ENCODE assay signal across 9 mouse cellular contexts in genomic region chr7:125434666-125435290, GRCm38 (mm10). TPM values are rescaled to one million over a fixed set of nuclear protein-coding genes. Genes with fewer than 3 reads are reported as not detected.
DNase-seq lines count a peak whose midpoint lies in the region; ATAC-seq and TF ChIP-seq lines count a peak whose summit lies in the region.
"Had no signal": no experiment of that assay in that cellular context is flagged by ENCODE, and none has a peak within 500 bp of the region (broad histone marks: within the 10 kb centered on the region; RNA-seq: fewer than 3 reads in every experiment).

No protein-coding gene starts in this region.

- no peaks in the 10 kb centered on the region for H3K36me3 ChIP-seq in midbrain, embryonic 10.5 days
- H3K36me3 ChIP-seq in midbrain, embryonic 16.5 days (ENCODE audit: control insufficient read depth, insufficient read depth, low read length), result no peaks in the 10 kb centered on the region
- no peaks in the 10 kb centered on the region for H3K36me3 ChIP-seq in hindbrain, embryonic 11.5 days (ENCODE audit: control insufficient read depth, insufficient read depth, low read length)
- H3K36me3 ChIP-seq in lung, postnatal 0 days (ENCODE audit: insufficient read depth, low read length), result no peaks in the 10 kb centered on the region
- no peaks in the 10 kb centered on the region for H3K36me3 ChIP-seq in thymus, adult 2 months (ENCODE audit: control insufficient read depth, insufficient read depth, low read length)
- H3K36me3 ChIP-seq: limb, embryonic 15.5 days had no signal

- no peak for DNase-seq in midbrain, embryonic 10.5 days (ENCODE audit: low spot score)
- peak; percentile 30 for DNase-seq in hindbrain, embryonic 11.5 days (ENCODE audit: low spot score)
- DNase-seq in lung, postnatal 0 days (ENCODE audit: low spot score), result peak; percentile 54
- DNase-seq in retina, embryonic 14.5 days (ENCODE audit: low spot score), result peak; percentile 21
- DNase-seq in spleen, adult 18-20 months, result no peak
- DNase-seq in thymus, adult 2 months, result no peak
- DNase-seq: kidney, postnatal 10 days had no signal

- TF ChIP-seq CTCF in lung, postnatal 0 days (IDR thresholded peaks at IDR 0.05), result no peak
- TF ChIP-seq CTCF in thymus, adult 2 months (IDR thresholded peaks at IDR 0.05; ENCODE audit: borderline replicate concordance, control insufficient read depth, extremely low read depth, insufficient read depth, low read length, poor library complexity), result no peak

- no peak overlapping the region for H3K9ac ChIP-seq in midbrain, embryonic 16.5 days (ENCODE audit: low read depth, low read length)
- no peak overlapping the region for H3K9ac ChIP-seq in hindbrain, embryonic 11.5 days (ENCODE audit: low read depth, low read length)
- H3K9ac ChIP-seq in lung, postnatal 0 days (replicated peaks; ENCODE audit: low read depth), result no peak overlapping the region
- H3K9ac ChIP-seq: limb, embryonic 15.5 days had no signal

- TF ChIP-seq EP300 in lung, postnatal 0 days (IDR thresholded peaks at IDR 0.05), result 0 out of 2 replicates have a peak, but pooled peaks have one; percentile 40

- no peak for ATAC-seq in midbrain, embryonic 16.5 days
- ATAC-seq in hindbrain, embryonic 11.5 days (ENCODE audit: low FRiP score), result peak; percentile 75
- peak; percentile 47; the same call in 1 of the 2 replicates for ATAC-seq in lung, postnatal 0 days

- H3K9me3 ChIP-seq in midbrain, embryonic 10.5 days (replicated peaks), result peaks cover 5% of the 10 kb centered on the region; the same call in 1 of the 2 replicates
- no peaks in the 10 kb centered on the region for H3K9me3 ChIP-seq in midbrain, embryonic 16.5 days (replicated peaks; ENCODE audit: control insufficient read depth, low read length, poor library complexity, severe bottlenecking)
- H3K9me3 ChIP-seq in hindbrain, embryonic 11.5 days (ENCODE audit: control insufficient read depth, low read length), result no peaks in the 10 kb centered on the region
- peaks cover 4% of the 10 kb centered on the region; the same call in 1 of the 2 replicates for H3K9me3 ChIP-seq in lung, postnatal 0 days (ENCODE audit: low read length)
- H3K9me3 ChIP-seq: limb, embryonic 15.5 days had no signal

- no peak overlapping the region for H3K4me2 ChIP-seq in midbrain, embryonic 16.5 days (ENCODE audit: low read length)
- H3K4me2 ChIP-seq in hindbrain, embryonic 11.5 days (replicated peaks; ENCODE audit: low read depth, low read length), result no peak overlapping the region
- no peak overlapping the region for H3K4me2 ChIP-seq in lung, postnatal 0 days (replicated peaks; ENCODE audit: low read depth, low read length)
- H3K4me2 ChIP-seq: limb, embryonic 15.5 days had no signal

- H3K4me3 ChIP-seq in midbrain, embryonic 10.5 days, result no peak overlapping the region
- no peak overlapping the region for H3K4me3 ChIP-seq in midbrain, embryonic 16.5 days (ENCODE audit: low read depth, low read length)
- H3K4me3 ChIP-seq in hindbrain, embryonic 11.5 days (ENCODE audit: low read depth, low read length), result no peak overlapping the region
- no peak overlapping the region for H3K4me3 ChIP-seq in lung, postnatal 0 days (ENCODE audit: low read depth, low read length)
- H3K4me3 ChIP-seq in thymus, adult 2 months (ENCODE audit: control insufficient read depth, insufficient read depth, low read length), result no peak overlapping the region
- H3K4me3 ChIP-seq: limb, embryonic 15.5 days had no signal

- peaks cover 7% of the 10 kb centered on the region; the same call in 1 of the 2 replicates for H3K4me1 ChIP-seq in midbrain, embryonic 10.5 days
- H3K4me1 ChIP-seq in midbrain, embryonic 16.5 days (ENCODE audit: control insufficient read depth, insufficient read depth, low read length), result no peaks in the 10 kb centered on the region; the same call in 1 of the 2 replicates
- H3K4me1 ChIP-seq in hindbrain, embryonic 11.5 days (replicated peaks; ENCODE audit: control insufficient read depth, insufficient read depth, low read length), result no peaks in the 10 kb centered on the region
- H3K4me1 ChIP-seq in lung, postnatal 0 days (ENCODE audit: insufficient read depth, low read depth, low read length), result peaks cover 3% of the 10 kb centered on the region
- no peaks in the 10 kb centered on the region for H3K4me1 ChIP-seq in thymus, adult 2 months (replicated peaks; ENCODE audit: control insufficient read depth, insufficient read depth, low read length)

- WGBS in midbrain, embryonic 10.5 days, result 60% methylated on average over 8 of the region's 8 CpGs
- WGBS in midbrain, embryonic 16.5 days, result 44% methylated on average over 8 of the region's 8 CpGs
- WGBS in hindbrain, embryonic 11.5 days, result 53% methylated on average over 8 of the region's 8 CpGs
- WGBS in lung, postnatal 0 days, result 21% methylated on average over 8 of the region's 8 CpGs
- 57% methylated on average over 8 of the region's 8 CpGs for WGBS in thymus, adult 2 months

- no peak for TF ChIP-seq POLR2A in thymus, adult 2 months (IDR thresholded peaks at IDR 0.05; ENCODE audit: control insufficient read depth, extremely low read depth, insufficient read depth, low read length, poor library complexity)

- H3K27me3 ChIP-seq in midbrain, embryonic 10.5 days (ENCODE audit: low read depth, poor library complexity, severe bottlenecking), result no peaks in the 10 kb centered on the region
- no peaks in the 10 kb centered on the region for H3K27me3 ChIP-seq in midbrain, embryonic 16.5 days (ENCODE audit: control insufficient read depth, insufficient read depth, low read depth, low read length)
- H3K27me3 ChIP-seq in hindbrain, embryonic 11.5 days (ENCODE audit: control insufficient read depth, insufficient read depth, low read length), result no peaks in the 10 kb centered on the region
- H3K27me3 ChIP-seq in lung, postnatal 0 days (replicated peaks; ENCODE audit: insufficient read depth, low read length), result no peaks in the 10 kb centered on the region
- H3K27me3 ChIP-seq in thymus, adult 2 months (ENCODE audit: control insufficient read depth, insufficient read depth, low read length), result no peaks in the 10 kb centered on the region
- H3K27me3 ChIP-seq: limb, embryonic 15.5 days had no signal

- peak overlapping the region; percentile 24 for H3K27ac ChIP-seq in midbrain, embryonic 10.5 days (replicated peaks)
- H3K27ac ChIP-seq in midbrain, embryonic 16.5 days (ENCODE audit: low read length), result no peak overlapping the region
- H3K27ac ChIP-seq in hindbrain, embryonic 11.5 days (ENCODE audit: low read depth, low read length), result peak overlapping the region; percentile 55; the same call in 1 of the 2 replicates
- H3K27ac ChIP-seq in lung, postnatal 0 days (ENCODE audit: low read length), result 0 out of 2 replicates have a peak overlapping the region, but pooled peaks have one; percentile 9
- no peak overlapping the region for H3K27ac ChIP-seq in thymus, adult 2 months (ENCODE audit: control insufficient read depth, insufficient read depth, low read length)
- H3K27ac ChIP-seq: limb, embryonic 15.5 days had no signal

RNA-seq across cellular contexts. Expression of gene Kdm8, which starts 9.7 kb away (rescaled TPM):
- polyA plus RNA-seq in midbrain, embryonic 10.5 days (2016; fragmentation: Nextera tagmentation; extraction: Ambion mirVana), result 14.8 and 15.5 TPM in 2 replicates
- polyA plus RNA-seq in midbrain, embryonic 16.5 days (2015; fragmentation: Nextera tagmentation; extraction: Ambion mirVana), result 3.9 and 4.1 TPM in 2 replicates
- 8.3 and 10.9 TPM in 2 replicates for polyA plus RNA-seq in hindbrain, embryonic 11.5 days (2014; fragmentation: Nextera tagmentation; extraction: Ambion mirVana)
- 4.2 and 5.6 TPM in 2 replicates for polyA plus RNA-seq in lung, postnatal 0 days (2015; fragmentation: Nextera tagmentation; extraction: Ambion mirVana)
- 12.5 and 14.2 TPM in 2 replicates for polyA plus RNA-seq in thymus, adult 2 months (2012; rRNA removed)

RNA-seq across cellular contexts. Expression of gene Nsmce1, which starts 56.6 kb away (rescaled TPM):
- 129 and 133 TPM in 2 replicates for polyA plus RNA-seq in midbrain, embryonic 10.5 days (2016; fragmentation: Nextera tagmentation; extraction: Ambion mirVana)
- polyA plus RNA-seq in midbrain, embryonic 16.5 days (2015; fragmentation: Nextera tagmentation; extraction: Ambion mirVana), result 85.5 and 86.6 TPM in 2 replicates
- polyA plus RNA-seq in hindbrain, embryonic 11.5 days (2014; fragmentation: Nextera tagmentation; extraction: Ambion mirVana), result 121 and 130 TPM in 2 replicates
- polyA plus RNA-seq in lung, postnatal 0 days (2015; fragmentation: Nextera tagmentation; extraction: Ambion mirVana), result 94.0 and 94.2 TPM in 2 replicates
- 93.7 and 111 TPM in 2 replicates for polyA plus RNA-seq in thymus, adult 2 months (2012; rRNA removed)

Comparison
In these comparisons a context has a peak if more than half of its experiments do, and no peak if none do; other contexts are left out.
1. H3K27ac ChIP-seq: peak in midbrain, embryonic 10.5 days (single experiment), hindbrain, embryonic 11.5 days (single experiment) and lung, postnatal 0 days (single experiment); none in midbrain, embryonic 16.5 days (single experiment) and thymus, adult 2 months (single experiment).
2. DNase-seq: peak in hindbrain, embryonic 11.5 days (single experiment), lung, postnatal 0 days (single experiment) and retina, embryonic 14.5 days (single experiment); none in midbrain, embryonic 10.5 days (single experiment), spleen, adult 18-20 months (0 of 2) and thymus, adult 2 months (single experiment).